In genomic region chr2:66409740-66410290, GRCm38 (mm10) we compare ENCODE assay signal across 8 mouse cellular contexts. TPM values are rescaled to one million over a fixed set of nuclear protein-coding genes. Genes with fewer than 3 reads are reported as not detected.
DNase-seq lines count a peak whose midpoint lies in the region; ATAC-seq lines count a peak whose summit lies in the region.

No protein-coding gene starts in this region.

- H3K4me3 ChIP-seq in intestine, embryonic 16.5 days (ENCODE audit: low read length), result peak overlapping the region; percentile 54
- H3K4me3 ChIP-seq in limb, embryonic 13.5 days, result peak overlapping the region; percentile 52
- H3K4me3 ChIP-seq in midbrain, embryonic 16.5 days (ENCODE audit: low read depth, low read length), result peak overlapping the region; percentile 58

- no peak overlapping the region for H3K27ac ChIP-seq in intestine, embryonic 16.5 days (ENCODE audit: low read length)
- no peak overlapping the region for H3K27ac ChIP-seq in limb, embryonic 13.5 days
- peak overlapping the region; percentile 82 for H3K27ac ChIP-seq in midbrain, embryonic 16.5 days (ENCODE audit: low read length)

- peak; percentile 69 for ATAC-seq in intestine, embryonic 16.5 days
- peak; percentile 73 for ATAC-seq in limb, embryonic 13.5 days (ENCODE audit: low FRiP score, low read depth)
- ATAC-seq in midbrain, embryonic 16.5 days, result peak; percentile 91

- H3K36me3 ChIP-seq in intestine, embryonic 16.5 days (ENCODE audit: control insufficient read depth, insufficient read depth, low read length), result no peaks in the 10 kb centered on the region
- no peaks in the 10 kb centered on the region for H3K36me3 ChIP-seq in limb, embryonic 13.5 days
- H3K36me3 ChIP-seq in midbrain, embryonic 16.5 days (ENCODE audit: control insufficient read depth, insufficient read depth, low read length), result no peaks in the 10 kb centered on the region

- H3K9ac ChIP-seq in intestine, embryonic 16.5 days (ENCODE audit: low read depth, low read length), result peak overlapping the region; percentile 50
- H3K9ac ChIP-seq in limb, embryonic 13.5 days, result peak overlapping the region; percentile 55; the same call in 1 of the 2 replicates
- H3K9ac ChIP-seq in midbrain, embryonic 16.5 days (ENCODE audit: low read depth, low read length), result peak overlapping the region; percentile 70

- 0 out of 2 replicates have a peak, but pooled peaks cover 8% of the 10 kb centered on the region for H3K4me1 ChIP-seq in intestine, embryonic 16.5 days (ENCODE audit: control insufficient read depth, insufficient read depth, low read length)
- peaks cover 13% of the 10 kb centered on the region; the same call in 1 of the 2 replicates for H3K4me1 ChIP-seq in limb, embryonic 13.5 days
- H3K4me1 ChIP-seq in midbrain, embryonic 16.5 days (ENCODE audit: control insufficient read depth, insufficient read depth, low read length), result peaks cover 10% of the 10 kb centered on the region

- peak; percentile 40 for DNase-seq in kidney, adult 18-20 months
- no peak for DNase-seq in kidney, adult 11 months
- peak; percentile 70 for DNase-seq in cerebellum, adult 8-10 months
- DNase-seq in frontal cortex, adult 2 months (ENCODE audit: extremely low spot score in 1 of 2, low spot score in 1 of 2), result peak; percentile 50 to 89
- DNase-seq in thymus, postnatal 4 days, result peak; percentile 9

- 1% methylated on average over 14 of the region's 14 CpGs for WGBS in intestine, embryonic 16.5 days
- 1% methylated on average over 14 of the region's 14 CpGs for WGBS in limb, embryonic 13.5 days
- WGBS in midbrain, embryonic 16.5 days, result under 1% methylated on average over 14 of the region's 14 CpGs

- H3K27me3 ChIP-seq in intestine, embryonic 16.5 days (replicated peaks; ENCODE audit: control insufficient read depth, insufficient read depth, low read length), result no peaks in the 10 kb centered on the region; the same call in 1 of the 2 replicates
- H3K27me3 ChIP-seq in limb, embryonic 13.5 days, result peaks cover 24% of the 10 kb centered on the region
- no peaks in the 10 kb centered on the region for H3K27me3 ChIP-seq in midbrain, embryonic 16.5 days (ENCODE audit: control insufficient read depth, insufficient read depth, low read depth, low read length)

- H3K9me3 ChIP-seq in intestine, embryonic 16.5 days (ENCODE audit: control insufficient read depth, low read length), result no peaks in the 10 kb centered on the region
- no peaks in the 10 kb centered on the region for H3K9me3 ChIP-seq in limb, embryonic 13.5 days
- H3K9me3 ChIP-seq in midbrain, embryonic 16.5 days (replicated peaks; ENCODE audit: control insufficient read depth, low read length, poor library complexity, severe bottlenecking), result no peaks in the 10 kb centered on the region

- H3K4me2 ChIP-seq in intestine, embryonic 16.5 days (ENCODE audit: low read depth, low read length), result peak overlapping the region; percentile 86
- peak overlapping the region; percentile 82 for H3K4me2 ChIP-seq in limb, embryonic 13.5 days (replicated peaks)
- peak overlapping the region; percentile 59 for H3K4me2 ChIP-seq in midbrain, embryonic 16.5 days (ENCODE audit: low read length)

RNA-seq across cellular contexts. Expression of gene Scn1a, which starts 30.8 kb away (rescaled TPM):
- polyA plus RNA-seq in frontal cortex, adult 2 months (2012; rRNA removed), result 40.7 and 42.5 TPM in 2 replicates
- polyA plus RNA-seq in intestine, embryonic 16.5 days (2015; fragmentation: Nextera tagmentation; extraction: Ambion mirVana), result 0.12 and 0.18 TPM in 2 replicates
- 2.7 and 3.2 TPM in 2 replicates for polyA plus RNA-seq in limb, embryonic 13.5 days (2015; fragmentation: Nextera tagmentation; extraction: Ambion mirVana)
- 20.6 and 23.3 TPM in 2 replicates for polyA plus RNA-seq in midbrain, embryonic 16.5 days (2015; fragmentation: Nextera tagmentation; extraction: Ambion mirVana)
